Mouse (Mus musculus) telencephalon, adult 2 months (tissue): ENCODE results near the gene Aldh8a1.
"Not testable (repeated sequence)": the region's sequence is repeated elsewhere in the genome, so short reads cannot be mapped to it uniquely, and the experiment has no call there.

Experiments
- DNase-seq: peaks from one replicate; pipeline ENCODE4 v3.0.0-alpha.2; 2011; ENCODE audit warnings: low read depth, low spot score

Gene Aldh8a1

DNA sequence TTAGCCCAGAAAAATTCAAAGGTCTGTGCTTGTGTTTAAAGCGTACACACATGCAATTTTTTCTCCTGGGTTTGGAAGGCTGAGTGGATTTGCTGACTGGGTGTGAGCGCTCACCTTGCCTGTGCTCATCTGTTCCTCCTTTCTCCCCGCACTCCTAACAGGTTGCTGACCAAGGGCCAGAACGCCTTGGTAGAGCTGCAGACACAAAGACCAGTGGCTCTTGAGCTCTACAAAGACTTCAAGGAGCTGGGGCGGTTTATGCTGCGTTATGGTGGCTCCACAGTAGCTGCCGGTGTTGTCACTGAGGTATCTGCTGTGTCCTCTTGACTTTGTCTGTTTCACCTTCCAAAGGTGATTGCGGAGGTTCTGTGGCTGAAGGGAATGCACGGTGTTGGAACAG is 9.6 kb upstream of the Aldh8a1 start:
- no peak for DNase-seq

DNA sequence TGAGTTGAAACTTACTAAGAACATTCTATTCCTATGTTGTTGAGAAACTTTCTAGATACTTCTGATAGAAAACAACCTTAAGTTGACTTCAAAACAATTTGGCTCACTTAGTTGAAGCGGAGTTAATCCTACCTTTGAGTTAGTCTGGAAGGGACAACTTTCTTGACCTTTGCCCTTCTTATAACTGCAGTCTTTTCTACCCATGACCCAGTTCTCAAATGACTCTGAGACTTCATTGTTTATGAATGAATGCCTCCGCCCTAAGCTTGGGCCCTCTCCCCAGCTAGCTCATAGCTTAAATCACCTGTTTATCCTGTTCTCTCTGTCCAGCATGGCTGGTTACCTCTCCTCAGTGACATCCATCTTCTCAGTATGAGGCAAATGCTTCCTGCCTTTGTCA is 7.5 kb upstream of the Aldh8a1 start:
- no peak for DNase-seq

DNA sequence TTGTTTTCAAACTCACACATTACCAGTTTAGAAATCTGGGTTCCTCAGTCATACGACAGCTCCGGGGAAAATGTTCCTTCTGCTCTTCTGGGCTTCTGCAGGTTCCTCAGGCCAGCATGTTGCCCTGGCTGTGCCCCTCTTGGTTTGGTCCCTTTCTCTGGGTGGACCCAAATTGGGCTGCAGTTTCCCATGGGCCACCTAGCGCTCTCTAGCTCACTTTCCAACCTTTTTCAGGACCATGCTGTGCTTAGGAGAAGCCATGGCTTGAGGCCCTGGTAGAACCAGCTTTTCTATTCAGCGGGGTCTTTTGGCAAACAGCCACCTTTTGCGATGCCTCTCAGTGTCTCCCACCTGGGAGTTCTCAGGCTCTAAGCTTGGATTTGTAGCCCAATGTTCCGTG is 4.8 kb upstream of the Aldh8a1 start:
- DNase-seq = no peak

DNA sequence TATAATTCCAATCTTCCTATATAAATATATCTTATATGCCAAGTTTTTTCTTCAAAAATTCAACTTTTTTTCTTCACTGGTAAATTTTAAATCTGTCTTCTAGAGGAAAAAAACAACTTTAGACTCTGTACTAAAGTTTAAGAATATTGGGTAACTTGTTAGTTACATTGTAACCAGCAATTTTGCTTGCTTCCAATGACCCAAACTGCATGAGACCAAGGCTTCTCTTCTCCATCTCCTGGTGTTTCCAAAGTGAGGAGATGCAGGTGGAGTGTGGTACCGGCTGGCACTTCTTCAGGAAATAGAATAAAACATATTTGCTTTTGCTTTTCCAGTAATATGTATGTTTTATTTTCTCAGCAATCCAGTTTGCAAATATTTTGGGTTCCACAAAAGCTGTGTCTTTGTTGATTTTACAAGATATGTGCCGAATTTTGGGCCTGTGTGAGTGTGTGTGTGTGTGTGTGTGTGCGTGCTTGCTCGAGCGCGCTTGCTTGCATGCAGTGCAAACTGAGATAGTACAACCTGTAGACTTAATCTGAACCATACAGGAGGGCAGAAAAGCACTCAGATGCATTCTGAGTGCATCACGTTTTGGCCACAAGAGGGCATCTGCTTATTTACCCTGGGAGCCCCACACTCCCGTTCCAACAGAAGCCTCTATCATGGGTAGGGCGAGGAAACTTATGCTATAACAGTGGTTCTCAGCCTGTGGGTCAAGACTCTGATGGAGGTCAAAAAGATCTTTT is 1.3 kb downstream of the Aldh8a1 start:
- DNase-seq = no peak

DNA sequence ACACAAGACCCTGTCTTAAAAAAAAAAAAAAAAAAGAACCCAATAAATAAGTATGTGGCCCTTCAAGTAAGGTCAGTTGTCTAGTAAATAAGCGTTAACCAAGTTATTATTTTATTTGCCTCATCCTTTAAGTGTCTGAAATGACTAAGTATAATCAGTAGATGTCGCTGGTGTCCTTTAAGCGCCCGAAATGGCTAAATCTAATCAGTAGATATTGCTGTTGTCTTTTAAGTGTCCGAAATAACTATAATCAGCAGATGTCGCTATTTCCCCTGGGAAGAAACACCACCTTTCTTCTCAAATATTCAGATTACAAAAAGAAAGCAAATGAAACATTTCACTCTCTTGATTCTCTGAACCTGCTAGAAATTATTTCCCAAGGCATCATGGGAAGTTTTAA is 5.8 kb downstream of the Aldh8a1 start:
- DNase-seq = peak; percentile 82

DNA sequence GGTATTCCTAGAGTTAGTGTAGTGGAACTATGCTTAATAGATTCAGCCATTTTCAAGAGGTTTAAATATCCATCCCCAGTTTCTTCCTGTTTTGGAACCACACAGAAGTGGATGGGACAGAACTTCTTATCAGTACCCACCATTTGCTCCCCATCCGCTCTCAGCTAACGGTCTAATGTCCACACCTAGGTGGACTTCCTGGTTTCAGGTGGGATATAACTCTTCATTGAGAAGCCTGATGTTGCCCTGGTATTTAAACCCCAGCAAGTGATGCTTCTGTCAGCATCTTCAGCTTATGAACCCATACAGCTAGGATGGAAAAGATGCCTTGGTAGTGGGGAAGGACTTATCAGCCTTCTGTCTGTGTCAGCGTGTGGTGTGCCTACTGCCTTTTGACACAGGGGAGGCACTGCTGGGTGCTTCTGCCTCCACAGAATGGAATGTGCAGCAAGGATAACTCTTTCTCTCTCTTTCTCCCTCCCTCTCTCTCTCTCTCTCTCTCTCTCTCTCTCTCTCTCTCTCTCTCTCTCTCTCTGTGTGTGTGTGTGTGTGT is 8.1 kb downstream of the Aldh8a1 start:
- DNase-seq = no peak

DNA sequence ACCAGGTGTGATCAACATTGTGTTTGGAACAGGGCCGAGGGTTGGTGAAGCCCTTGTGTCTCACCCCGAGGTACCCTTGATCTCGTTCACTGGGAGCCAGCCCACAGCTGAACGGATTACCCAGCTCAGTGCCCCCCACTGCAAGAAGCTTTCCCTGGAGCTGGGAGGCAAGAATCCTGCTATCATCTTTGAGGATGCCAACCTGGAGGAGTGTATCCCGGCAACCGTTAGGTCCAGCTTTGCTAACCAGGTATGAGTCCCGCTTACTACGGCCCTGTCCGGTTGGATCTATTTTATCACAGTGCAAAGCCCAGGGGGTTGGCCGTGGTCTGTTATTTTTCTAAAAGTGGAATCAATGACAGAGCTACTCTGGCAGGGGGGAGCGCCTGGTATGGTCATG is 12.0 kb downstream of the Aldh8a1 start:
- no peak for DNase-seq

DNA sequence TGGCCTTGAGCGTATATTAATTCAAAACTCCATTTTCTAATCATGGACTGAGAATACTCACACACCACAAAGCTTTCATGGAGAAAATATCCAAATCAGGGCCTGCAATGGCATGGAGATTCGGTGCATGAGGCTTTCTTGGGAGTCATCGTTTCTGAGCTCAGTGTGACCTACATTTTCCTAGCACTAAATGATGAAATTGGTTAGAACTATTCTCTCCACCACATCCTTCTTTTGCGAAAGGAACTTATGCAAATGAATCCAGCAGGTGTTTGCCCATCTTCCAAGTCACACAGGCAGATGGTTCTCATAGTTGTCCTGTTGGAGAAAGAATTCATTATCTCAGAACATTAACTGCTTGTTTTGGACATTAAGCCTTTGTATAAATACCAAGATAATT is 13.3 kb downstream of the Aldh8a1 start:
- no peak for DNase-seq

DNA sequence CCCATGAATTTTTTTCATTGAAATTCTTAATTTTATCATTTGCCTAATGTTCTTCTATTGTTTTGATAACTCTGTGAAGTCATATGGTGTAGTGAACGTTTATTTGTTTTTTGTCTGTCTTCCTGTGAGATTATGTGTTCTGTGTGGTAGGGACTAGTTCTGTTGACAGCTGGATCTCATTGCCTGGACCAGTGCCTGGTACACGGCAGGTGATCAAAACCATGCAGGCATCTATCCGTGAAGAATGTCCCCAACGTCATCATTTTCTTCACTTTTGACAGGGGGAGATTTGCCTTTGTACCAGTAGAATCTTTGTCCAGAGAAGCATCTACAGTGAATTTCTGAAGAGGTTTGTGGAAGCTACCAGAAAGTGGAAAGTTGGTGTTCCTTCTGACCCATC is 14.2 kb downstream of the Aldh8a1 start:
- DNase-seq = no peak

DNA sequence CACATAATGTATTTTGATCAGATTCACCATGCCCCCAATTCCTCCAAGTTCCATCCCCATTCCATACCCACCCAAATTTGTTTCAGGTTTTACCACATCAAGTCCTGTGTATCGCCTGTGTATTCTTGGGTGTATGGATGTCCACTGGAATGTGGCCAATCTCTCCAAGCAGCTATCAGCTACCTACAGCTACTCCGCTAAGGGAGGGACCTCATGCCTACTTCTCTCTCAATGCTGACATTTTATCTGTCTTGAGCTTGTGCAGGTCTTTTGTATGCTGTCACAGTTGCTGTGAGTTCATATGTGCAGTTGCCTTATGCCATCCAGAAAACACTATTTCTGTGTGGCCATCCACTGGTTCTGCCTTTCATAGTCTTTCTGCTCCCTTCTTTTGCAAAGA is 16.3 kb downstream of the Aldh8a1 start:
- DNase-seq = no peak

DNA sequence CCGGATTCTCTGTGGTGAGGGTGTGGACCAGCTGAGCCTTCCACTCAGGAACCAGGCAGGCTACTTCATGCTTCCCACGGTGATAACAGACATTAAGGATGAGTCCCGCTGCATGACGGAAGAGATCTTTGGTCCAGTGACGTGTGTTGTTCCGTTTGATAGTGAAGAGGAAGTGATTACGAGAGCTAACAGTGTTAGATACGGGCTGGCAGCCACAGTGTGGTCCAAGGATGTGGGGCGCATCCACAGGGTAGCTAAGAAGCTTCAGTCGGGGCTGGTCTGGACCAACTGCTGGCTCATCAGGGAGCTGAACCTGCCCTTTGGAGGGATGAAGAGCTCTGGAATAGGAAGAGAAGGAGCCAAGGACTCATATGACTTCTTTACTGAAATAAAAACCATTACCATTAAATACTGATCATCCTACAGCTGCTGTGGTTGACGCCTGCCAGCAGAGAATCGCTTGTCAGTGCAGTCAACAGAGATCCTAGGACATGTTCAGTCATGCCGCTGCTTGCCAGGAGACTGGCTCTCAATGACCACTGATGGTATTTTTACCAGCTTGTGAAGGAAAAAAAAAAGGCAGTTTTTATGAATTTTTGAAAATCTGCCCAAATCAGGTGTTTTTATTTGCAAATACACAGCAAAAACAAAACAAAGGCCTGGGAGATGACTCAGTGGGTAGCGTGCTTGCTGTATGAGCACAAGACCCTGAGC is 18.5 kb downstream of the Aldh8a1 start:
- no peak for DNase-seq

DNA sequence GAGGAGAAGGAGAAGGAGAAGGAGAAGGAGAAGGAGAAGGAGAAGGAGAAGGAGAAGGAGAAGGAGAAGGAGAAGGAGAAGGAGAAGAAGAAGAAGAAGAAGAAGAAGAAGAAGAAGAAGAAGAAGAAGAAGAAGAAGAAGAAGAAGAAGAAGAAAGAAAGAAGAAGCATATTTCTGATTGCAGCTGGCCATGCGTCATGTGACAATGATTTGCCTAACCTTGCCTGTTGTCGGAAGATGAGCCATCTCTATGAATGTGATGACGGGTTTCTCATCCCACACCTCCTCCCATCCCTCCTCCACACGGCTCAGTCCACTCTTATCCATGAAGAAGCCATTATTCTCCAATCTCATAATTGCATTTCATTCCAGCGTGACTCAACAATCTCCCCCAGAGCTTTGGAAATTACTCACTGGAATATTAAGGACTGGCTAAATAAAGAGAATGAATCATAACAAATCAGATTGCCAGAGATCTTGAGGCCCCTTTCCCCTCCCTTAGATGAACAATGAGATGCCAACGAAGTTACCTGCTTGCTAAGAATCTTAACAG is 21.9 kb downstream of the Aldh8a1 start:
- DNase-seq = not testable (repeated sequence)

DNA sequence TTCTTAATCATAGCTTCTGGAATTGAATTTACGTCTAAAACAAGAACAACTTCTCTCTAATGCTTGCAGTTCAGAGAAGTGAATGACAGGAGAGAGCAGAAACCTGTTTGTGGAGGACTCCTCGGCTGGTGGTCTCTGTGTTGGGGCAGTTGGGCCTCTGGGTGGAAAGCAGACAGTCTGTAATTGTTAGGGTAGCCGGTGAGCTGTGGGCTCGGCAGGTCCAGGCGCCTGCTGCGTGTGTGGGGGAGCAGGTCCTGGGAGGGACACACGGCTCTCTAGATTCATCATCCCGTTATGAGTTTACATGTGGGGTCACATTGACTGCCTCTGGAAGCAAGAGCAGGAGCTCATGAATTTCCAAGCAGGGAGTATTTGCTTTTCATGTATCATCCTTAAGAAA is 22.5 kb downstream of the Aldh8a1 start:
- DNase-seq = no peak

DNA sequence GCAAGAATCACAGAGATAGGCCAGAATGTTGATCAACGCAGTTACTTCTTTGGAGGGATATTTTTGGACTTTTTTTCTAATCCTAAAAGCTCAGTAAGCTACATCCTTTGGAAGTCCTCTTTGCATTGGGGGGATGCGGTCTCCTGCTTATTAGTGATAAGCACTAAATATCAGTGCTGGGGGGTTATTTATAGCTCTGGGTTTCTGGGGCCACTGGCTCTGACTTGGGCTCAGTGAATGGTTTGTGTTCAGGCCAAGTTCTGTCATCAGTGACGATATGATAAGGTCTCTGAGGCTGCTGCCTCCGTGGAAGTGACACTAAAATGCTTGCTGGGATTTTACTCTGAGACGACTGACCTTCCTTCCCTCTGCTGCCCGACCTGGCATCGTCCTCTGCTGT is 22.9 kb downstream of the Aldh8a1 start:
- no peak for DNase-seq

DNA sequence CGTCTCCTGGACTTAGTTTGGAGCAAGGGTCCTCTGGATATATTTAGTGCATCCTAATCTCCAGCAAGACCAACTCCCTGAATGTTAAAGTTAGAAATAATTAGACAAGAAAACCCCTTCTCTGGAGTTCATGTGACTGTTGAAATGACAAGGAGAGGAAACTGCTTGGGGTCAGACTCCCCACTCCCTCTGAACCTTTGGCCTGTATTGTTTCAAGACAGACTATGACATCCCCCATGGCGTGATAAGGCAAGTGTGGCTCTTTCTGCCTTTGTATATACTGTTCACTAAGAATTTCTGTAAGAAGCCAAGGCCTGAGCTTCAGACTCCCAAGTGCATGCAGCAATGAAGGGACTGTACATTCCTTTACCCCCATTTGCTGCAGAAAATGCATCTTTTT is 23.4 kb downstream of the Aldh8a1 start:
- DNase-seq = no peak

DNA sequence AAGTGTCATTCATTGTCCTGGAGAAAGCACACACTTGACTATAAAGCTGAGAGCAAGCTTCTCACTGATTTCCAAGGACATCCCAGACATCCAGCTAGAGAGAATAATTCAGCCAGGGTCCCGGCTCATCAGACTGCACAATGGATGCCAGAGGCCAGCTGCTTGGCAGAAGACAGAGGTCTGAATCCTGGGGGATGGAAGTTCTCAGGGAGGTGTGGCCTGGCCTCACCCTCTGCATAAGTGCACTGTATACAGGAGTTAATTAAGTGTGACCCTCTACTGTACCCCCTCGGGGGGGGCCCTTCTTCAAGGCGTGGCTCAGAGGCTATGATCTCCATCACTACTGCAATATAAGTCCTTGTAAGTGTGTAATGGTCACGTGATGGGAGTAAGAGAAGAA is 24.2 kb downstream of the Aldh8a1 start:
- no peak for DNase-seq

DNA sequence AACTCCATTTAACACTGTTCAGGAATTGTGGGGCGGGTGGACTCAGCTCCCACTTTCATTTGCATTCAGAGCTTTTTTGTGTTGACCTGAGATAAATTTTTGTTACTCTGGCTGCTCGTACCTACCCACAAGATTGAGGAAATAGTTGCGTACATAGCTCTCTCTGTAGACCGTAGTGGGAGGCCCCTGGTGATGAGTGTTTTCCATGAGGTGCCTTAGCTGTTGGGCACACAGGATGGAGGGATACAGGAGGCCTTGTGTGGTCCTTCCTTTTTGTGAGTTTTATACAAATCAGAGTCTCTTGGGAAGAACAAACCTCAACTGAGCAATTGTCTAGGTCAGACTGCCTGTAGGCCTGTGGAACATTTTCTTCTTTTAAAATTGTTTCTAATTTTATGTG is 27.7 kb downstream of the Aldh8a1 start:
- no peak for DNase-seq

DNA sequence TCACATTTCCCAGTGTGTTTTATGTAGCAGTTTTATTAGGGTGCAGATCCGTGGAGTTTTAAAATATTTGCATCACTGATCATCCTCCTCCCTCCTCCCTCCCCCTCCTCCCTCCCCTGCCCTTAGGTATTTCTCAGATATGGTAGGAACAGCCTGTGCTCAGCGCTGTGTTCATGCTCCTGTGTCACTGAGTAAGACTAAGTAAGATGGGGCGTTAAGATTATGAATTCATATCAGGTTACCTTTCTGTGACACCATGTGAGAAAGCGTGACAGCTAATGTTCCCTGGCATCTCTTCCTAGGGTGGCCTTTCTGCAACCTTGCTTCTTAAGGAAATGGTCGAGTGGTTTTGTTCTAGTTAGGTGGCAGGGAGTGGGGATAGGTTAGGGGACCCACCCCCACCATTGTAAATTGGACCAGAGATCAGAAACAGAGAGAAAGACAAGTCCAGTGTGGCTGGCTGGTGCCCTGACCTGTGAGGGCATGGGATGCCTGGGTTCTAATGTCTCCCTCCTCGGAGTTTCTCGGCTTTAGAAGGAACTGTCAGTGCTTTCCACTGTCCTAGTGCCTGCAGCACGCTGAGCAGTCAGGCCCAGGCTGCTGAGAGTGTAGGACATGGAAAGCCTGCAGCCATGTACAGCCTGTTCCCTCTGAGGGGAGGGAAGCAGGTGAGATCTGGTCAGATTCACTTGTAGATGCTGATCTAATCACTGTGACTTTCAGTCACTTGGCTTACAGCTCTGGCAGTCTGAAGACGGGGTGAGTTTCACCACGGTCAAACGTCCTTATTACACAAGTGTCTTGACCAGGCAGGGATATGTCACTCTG is 28.8 kb downstream of the Aldh8a1 start:
- DNase-seq = no peak

DNA sequence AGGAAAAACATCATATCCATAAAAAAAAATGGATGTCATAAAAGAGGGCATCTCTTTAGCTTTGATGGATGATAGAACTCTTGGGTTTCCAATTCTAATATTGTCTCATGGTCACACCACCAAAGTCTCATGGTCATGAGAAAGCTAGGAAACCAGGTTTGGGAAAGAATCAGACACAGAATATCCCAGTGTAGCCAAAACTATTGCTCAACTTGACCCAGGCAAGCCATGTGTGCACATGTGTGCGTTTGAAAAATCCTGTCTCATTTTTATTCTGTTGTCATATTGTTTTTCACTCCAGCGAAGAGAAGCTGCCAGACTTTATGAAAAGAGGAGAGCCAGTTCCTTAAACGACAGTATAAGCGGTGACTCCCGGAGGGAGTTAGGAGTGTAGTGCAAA is 33.6 kb downstream of the Aldh8a1 start:
- no peak for DNase-seq

DNA sequence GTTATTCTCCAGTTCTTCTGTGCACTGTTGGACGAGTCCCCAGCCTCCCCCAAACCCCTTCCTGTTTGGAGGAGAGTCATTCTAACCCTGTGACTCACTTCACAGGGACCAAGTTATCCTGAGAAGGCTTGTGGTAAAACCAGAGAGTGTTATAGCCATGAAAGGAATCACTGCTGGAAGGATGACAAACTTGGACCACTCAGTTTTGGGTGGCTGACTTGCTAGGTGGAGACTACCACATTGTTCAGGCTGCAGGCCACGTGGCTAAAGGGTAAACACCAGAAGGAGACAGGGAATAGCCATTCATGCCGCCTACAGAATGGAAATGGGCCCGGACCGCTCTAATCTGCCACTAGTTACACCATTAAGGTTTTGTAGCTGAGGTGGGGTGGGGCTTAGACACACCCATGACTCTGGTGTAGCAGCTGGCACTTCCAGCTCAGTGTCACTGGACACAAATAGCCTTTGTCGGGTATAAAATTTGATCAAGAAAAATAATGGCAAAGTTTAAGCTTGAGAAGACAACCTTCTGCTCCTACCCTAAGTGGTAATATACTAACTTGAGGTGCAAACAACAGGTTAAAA is 34.6 kb downstream of the Aldh8a1 start:
- no peak for DNase-seq

DNA sequence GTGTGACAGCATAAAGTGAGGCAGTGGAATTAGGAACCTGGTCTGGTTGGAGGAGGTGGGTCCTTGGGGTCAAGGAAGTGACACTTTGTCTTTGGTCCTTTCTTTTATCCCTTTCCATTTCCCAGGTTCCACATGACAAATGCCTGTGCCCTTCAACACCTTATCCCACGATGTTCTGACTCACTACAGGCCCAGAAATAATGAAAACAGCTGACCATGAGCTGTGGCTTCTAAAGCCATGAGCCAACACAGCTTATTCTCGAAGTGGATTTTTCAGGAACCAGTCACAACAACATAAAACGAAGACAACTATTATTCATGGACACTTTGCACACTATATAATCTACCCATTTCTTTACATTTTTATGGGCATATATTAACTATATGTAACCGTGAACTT is 37.9 kb downstream of the Aldh8a1 start:
- no peak for DNase-seq

DNA sequence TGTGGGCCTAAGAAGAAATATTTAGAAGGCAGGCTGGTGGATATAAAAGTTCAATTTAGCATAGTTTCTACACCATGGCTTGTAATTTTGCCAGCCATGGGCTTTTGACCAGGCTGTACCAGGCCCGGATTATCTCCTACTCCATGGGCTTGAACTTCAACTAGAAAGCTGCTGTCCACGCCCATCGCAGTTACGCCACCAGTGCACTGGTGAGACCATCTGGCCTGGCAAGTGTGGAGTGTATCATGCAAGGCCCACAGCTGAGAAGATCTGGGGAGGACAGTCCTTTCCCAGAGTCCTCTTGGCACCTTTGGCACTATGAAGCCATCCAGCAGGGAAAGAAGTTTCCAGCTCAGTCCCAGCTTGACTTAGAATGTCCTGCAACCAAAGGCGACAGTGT is 39.1 kb downstream of the Aldh8a1 start:
- DNase-seq = no peak
